Mouse (Mus musculus) midbrain, embryonic 14.5 days (tissue): ENCODE data around the gene Mrpl48. TPM values are rescaled to one million over a fixed set of nuclear protein-coding genes. Genes with fewer than 3 reads are reported as not detected.

Experiments used
- ATAC-seq: fragments of 200-750 bp; cut with Nextera tagmentation; 2 replicates; pipeline ENCODE4 v1.8.0; 2017; ENCODE audit warnings: moderate number of reproducible peaks, moderate library complexity; ENCODE audit not compliant: low FRiP score, low TSS enrichment
- DNase-seq: peaks from one replicate; pipeline ENCODE4 v3.0.0-alpha.2; 2015
- H3K27ac ChIP-seq: fragments of 300-500 bp; sonication (generic); replicated peaks from 2 replicates; pipeline ENCODE4 v1.5.1; 2014; ENCODE audit warnings: mild to moderate bottlenecking, low read depth, low read length, moderate library complexity
- H3K27me3 ChIP-seq: fragments of 300-500 bp; sonication (generic); 2 replicates; pipeline ENCODE4 v1.6.1; 2014; ENCODE audit warnings: low read length, control low read depth, mixed read lengths; ENCODE audit not compliant: control insufficient read depth, insufficient read depth
- H3K36me3 ChIP-seq: fragments of 300-500 bp; sonication (generic); 2 replicates; pipeline ENCODE4 v1.6.1; 2014; ENCODE audit warnings: low read length, control low read depth; ENCODE audit not compliant: control insufficient read depth, insufficient read depth
- H3K4me1 ChIP-seq: fragments of 300-500 bp; sonication (generic); 2 replicates; pipeline ENCODE4 v1.6.1; 2014; ENCODE audit warnings: mild to moderate bottlenecking, antibody characterized with exemption, low read length, control low read depth; ENCODE audit not compliant: control insufficient read depth, insufficient read depth
- H3K4me2 ChIP-seq: fragments of 300-500 bp; sonication (generic); 2 replicates; pipeline ENCODE4 v1.6.1; 2014; ENCODE audit warnings: mild to moderate bottlenecking, low read length, moderate library complexity
- H3K4me3 ChIP-seq: fragments of 300-500 bp; sonication (generic); replicated peaks from 2 replicates; pipeline ENCODE4 v1.5.1; 2014; ENCODE audit warnings: low read depth, low read length
- H3K9ac ChIP-seq: fragments of 300-500 bp; sonication (generic); replicated peaks from 2 replicates; pipeline ENCODE4 v1.6.1; 2014; ENCODE audit warnings: mild to moderate bottlenecking, low read length, moderate library complexity
- H3K9me3 ChIP-seq: fragments of 300-500 bp; sonication (generic); 2 replicates; pipeline ENCODE4 v1.6.1; 2016; ENCODE audit warnings: low read length, control low read depth, mixed read lengths; ENCODE audit not compliant: control insufficient read depth
- WGBS: fragments of 180-500 bp; shearing (Covaris S2); extraction: QIAGEN DNeasy Blood & Tissue Kit; methylation state at CpG from one replicate; pipeline ENCODE4 v1.1.7; 2014; 5-methylcytosine and 5-hydroxymethylcytosine counted together
- polyA plus RNA-seq: library from polyadenylated mRNA; unstranded; fragments of >200 nt; fragmentation: Nextera tagmentation; extraction: Ambion mirVana; gene quantifications from 2 replicates; pipeline ENCODE4 v1.2.1, GENCODE M21; 2014

The Mrpl48 gene
- 91.3 and 95.9 TPM in 2 replicates for polyA plus RNA-seq

- Histone ChIP-seq H3K36me3 (no peaks in the 10 kb centered on the region), H3K9me3 (no peaks in the 10 kb centered on the region), H3K27me3 (no peaks in the 10 kb centered on the region), H3K27ac (peak within 1 kb of the TSS; percentile 99), H3K4me3 (peak within 1 kb of the TSS; percentile 95), H3K4me1 (peaks cover 21% of the 10 kb centered on the region), H3K9ac (peak within 1 kb of the TSS; percentile 99), H3K4me2 (peak within 1 kb of the TSS; percentile 67)
- ATAC-seq (peak; percentile 29), DNase-seq (peak; percentile 66)
- WGBS: under 1% methylated on average over 43 of the region's 43 CpGs
Observed at GRCm38 (mm10) chr7:100608130-100608741, at the start of gene Mrpl48. Mrpl48 (minus strand) TSS chr7:100608301.

DNA sequence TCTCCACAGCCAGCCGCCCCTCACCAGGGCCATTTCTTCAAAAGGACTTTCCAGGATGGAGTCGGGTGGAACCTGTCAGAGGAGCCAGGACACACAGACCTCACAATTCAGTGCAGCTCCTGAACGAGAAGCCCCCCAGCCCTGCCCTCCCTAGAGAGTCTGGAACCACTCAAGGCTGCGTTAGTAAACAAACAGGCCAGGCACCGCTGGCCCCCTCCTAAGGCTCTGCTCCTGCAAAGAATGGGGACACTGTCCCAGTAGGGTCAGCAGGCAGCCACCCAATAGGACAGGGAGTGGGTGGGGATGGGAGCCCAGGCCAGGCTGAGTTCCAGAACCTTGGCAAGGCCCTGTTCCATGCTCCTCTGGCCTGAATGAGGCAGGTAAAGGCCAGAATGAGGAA, 48.6 kb upstream of the Mrpl48 start:
- Histone ChIP-seq H3K27me3 (no peaks in the 10 kb centered on the region), H3K4me3 (no peak overlapping the region), H3K4me2 (no peak overlapping the region), H3K36me3 (0 out of 2 replicates have a peak, but pooled peaks cover 2% of the 10 kb centered on the region), H3K9ac (no peak overlapping the region), H3K9me3 (no peaks in the 10 kb centered on the region), H3K4me1 (peaks cover 6% of the 10 kb centered on the region; the same call in 1 of the 2 replicates), H3K27ac (no peak overlapping the region)
- 51% methylated on average over 5 of the region's 5 CpGs for WGBS
- no peak for DNase-seq
- ATAC-seq: no peak

DNA sequence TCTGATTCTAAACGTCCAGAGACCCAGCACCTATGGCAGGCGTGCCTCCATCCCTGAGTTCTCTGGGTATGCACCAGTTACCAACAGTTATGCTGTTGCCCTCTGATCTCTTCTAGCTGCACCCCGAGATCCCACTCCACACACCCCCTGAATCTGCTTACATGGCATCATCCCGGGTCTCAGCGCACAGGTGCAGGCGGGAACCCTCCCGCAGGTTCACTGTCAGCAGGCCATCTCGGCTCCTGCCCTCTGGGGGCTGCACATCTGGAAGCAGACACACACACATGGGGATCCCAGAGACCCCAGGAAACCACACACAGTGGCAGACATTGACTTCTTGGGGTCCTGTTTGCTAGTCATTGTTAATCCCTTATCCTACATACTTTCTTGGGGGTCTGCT, 46.3 kb upstream of the Mrpl48 start:
- H3K4me2 ChIP-seq: no peak overlapping the region
- peaks cover 6% of the 10 kb centered on the region; the same call in 1 of the 2 replicates for H3K4me1 ChIP-seq
- 0 out of 2 replicates have a peak, but pooled peaks cover 3% of the 10 kb centered on the region for H3K36me3 ChIP-seq
- no peak overlapping the region for H3K4me3 ChIP-seq
- DNase-seq (no peak), ATAC-seq (no peak)
- H3K27ac ChIP-seq: peak overlapping the region; percentile 43
- H3K27me3 ChIP-seq: no peaks in the 10 kb centered on the region
- WGBS: 80% methylated on average over 8 of the region's 8 CpGs
- H3K9ac ChIP-seq: no peak overlapping the region
- no peaks in the 10 kb centered on the region for H3K9me3 ChIP-seq

DNA sequence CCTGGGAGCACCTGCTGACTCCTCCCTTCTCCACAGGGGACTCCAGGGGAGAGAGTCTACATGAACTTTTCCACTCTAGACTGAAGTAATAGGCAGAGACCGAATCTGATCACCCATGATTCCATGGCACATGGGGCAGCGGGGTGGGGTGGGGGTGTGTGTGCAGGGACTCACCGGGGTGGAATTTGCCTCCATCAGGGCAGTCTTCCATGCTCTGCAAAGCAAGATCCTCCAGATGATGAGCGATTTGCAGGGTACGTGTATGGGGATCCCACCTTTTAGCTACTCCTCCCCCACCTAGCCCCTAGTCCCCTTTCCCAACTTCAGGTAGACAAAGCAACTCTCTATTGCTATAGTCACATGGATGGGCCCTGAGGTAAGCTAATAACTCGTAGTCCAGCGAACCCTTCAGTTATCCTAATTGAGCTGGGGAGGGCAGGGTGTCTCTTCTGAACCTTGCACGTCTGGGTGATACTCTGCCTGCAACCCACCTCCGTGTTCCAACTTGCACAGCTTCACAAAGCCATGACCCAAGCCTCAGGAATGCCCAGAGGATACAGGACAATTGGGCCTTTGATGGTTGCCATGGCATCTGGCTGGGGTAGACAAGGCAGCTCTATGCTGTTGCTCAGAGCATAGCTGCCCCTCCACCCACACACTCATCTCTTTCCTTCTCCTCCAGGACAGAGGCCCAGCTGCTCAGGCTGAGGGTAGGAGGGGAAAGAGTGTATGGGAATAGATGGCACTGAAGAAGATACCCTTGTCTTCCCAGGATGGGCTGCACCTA, 45.6 kb upstream of the Mrpl48 start:
- no peak overlapping the region for H3K4me3 ChIP-seq
- H3K9me3 ChIP-seq: no peaks in the 10 kb centered on the region
- H3K4me2 ChIP-seq: no peak overlapping the region
- ATAC-seq (peak; percentile 56), DNase-seq (peak; percentile 68)
- H3K36me3 ChIP-seq: 0 out of 2 replicates have a peak, but pooled peaks cover 3% of the 10 kb centered on the region
- peak overlapping the region; percentile 43 for H3K27ac ChIP-seq
- peaks cover 6% of the 10 kb centered on the region; the same call in 1 of the 2 replicates for H3K4me1 ChIP-seq
- 54% methylated on average over 9 of the region's 9 CpGs for WGBS
- no peak overlapping the region for H3K9ac ChIP-seq
- no peaks in the 10 kb centered on the region for H3K27me3 ChIP-seq

- ATAC-seq (no peak), DNase-seq (no peak)
- H3K4me2 ChIP-seq: no peak overlapping the region
- H3K4me3 ChIP-seq: no peak overlapping the region
- H3K9ac ChIP-seq: no peak overlapping the region
- H3K36me3 ChIP-seq: 0 out of 2 replicates have a peak, but pooled peaks cover 6% of the 10 kb centered on the region
- H3K27me3 ChIP-seq: no peaks in the 10 kb centered on the region
- no peaks in the 10 kb centered on the region for H3K9me3 ChIP-seq
- WGBS: 80% methylated on average over 4 of the region's 4 CpGs
- no peak overlapping the region for H3K27ac ChIP-seq
- H3K4me1 ChIP-seq: peaks cover 6% of the 10 kb centered on the region; the same call in 1 of the 2 replicates
Observed at GRCm38 (mm10) chr7:100651011-100651410, 42.9 kb upstream of the Mrpl48 start.

GRCm38 (mm10) chr7:100650421-100650820, 42.3 kb upstream of the Mrpl48 start:
- no peak for DNase-seq
- Histone ChIP-seq H3K4me1 (peaks cover 6% of the 10 kb centered on the region; the same call in 1 of the 2 replicates), H3K9ac (no peak overlapping the region), H3K4me2 (no peak overlapping the region), H3K36me3 (0 out of 2 replicates have a peak, but pooled peaks cover 6% of the 10 kb centered on the region), H3K27ac (no peak overlapping the region), H3K27me3 (no peaks in the 10 kb centered on the region), H3K9me3 (no peaks in the 10 kb centered on the region), H3K4me3 (no peak overlapping the region)
- no peak for ATAC-seq
- 83% methylated on average over 6 of the region's 6 CpGs for WGBS

- Histone ChIP-seq H3K27ac (no peak overlapping the region), H3K36me3 (0 out of 2 replicates have a peak, but pooled peaks cover 6% of the 10 kb centered on the region), H3K4me3 (no peak overlapping the region), H3K27me3 (no peaks in the 10 kb centered on the region), H3K4me2 (no peak overlapping the region), H3K9me3 (no peaks in the 10 kb centered on the region), H3K4me1 (peaks cover 6% of the 10 kb centered on the region; the same call in 1 of the 2 replicates), H3K9ac (no peak overlapping the region)
- ATAC-seq: no peak
- DNase-seq: no peak
- WGBS: 84% methylated on average over 8 of the region's 8 CpGs
Observed at GRCm38 (mm10) chr7:100649826-100650225, 41.7 kb upstream of the Mrpl48 start.

DNA sequence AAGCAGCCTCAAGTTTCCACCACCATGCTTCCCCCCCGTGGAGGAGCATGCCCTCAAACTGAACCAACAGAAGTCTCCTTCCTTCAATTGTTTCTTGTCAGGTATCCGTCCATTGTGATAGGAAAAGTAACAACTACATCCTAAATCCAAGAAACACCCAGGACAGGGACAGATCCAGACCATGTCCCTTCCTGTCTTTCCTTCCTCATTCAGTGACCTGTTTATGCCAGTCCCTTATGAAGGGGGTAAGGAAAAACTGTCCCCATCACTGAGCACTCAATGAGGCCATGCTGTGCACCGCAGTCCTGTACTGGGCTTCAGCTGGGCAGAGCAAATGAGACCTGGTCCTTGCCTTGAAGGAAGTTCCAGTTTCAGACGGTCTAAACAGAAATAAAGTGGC, 41.0 kb upstream of the Mrpl48 start:
- DNase-seq (no peak), ATAC-seq (no peak)
- Histone ChIP-seq H3K27me3 (no peaks in the 10 kb centered on the region), H3K4me1 (peaks cover 1% of the 10 kb centered on the region; the same call in 1 of the 2 replicates), H3K36me3 (0 out of 2 replicates have a peak, but pooled peaks cover 6% of the 10 kb centered on the region), H3K9me3 (no peaks in the 10 kb centered on the region), H3K4me3 (no peak overlapping the region), H3K4me2 (no peak overlapping the region), H3K27ac (no peak overlapping the region), H3K9ac (no peak overlapping the region)
- WGBS: 89% methylated on average over 4 of the region's 4 CpGs
